Mouse (Mus musculus) right cerebral cortex, postnatal 25 days (tissue): ENCODE data around the gene Tnfrsf17.
"Not testable (repeated sequence)": the region's sequence is repeated elsewhere in the genome, so short reads cannot be mapped to it uniquely, and the experiment has no call there.

Experiments
- DNase-seq: peaks from one replicate; pipeline ENCODE4 v3.0.0; 2022

The Tnfrsf17 gene

DNA sequence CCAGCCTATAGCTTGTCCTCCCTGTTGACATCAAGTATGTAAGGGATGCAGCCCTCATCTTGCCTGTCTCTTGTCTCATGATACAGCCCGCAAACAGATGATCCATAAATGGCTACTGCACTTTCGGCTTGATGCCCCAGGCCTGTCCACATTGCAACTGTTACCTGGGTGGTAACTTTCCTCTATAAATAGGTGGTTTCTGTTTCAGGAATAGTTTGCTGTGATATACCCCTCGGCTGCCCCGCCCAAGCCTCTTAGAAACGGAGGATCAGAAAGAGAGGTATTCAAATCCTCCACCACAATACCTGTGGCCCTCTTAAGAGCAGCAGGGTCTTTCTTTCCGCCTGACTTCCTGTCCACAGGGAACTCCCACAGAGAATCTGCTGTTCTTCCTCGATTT is at the start of gene Tnfrsf17:
TSS of gene Tnfrsf17 (plus strand) at position 301 of the 400 bp plus-strand sequence.
- no peak for DNase-seq

DNA sequence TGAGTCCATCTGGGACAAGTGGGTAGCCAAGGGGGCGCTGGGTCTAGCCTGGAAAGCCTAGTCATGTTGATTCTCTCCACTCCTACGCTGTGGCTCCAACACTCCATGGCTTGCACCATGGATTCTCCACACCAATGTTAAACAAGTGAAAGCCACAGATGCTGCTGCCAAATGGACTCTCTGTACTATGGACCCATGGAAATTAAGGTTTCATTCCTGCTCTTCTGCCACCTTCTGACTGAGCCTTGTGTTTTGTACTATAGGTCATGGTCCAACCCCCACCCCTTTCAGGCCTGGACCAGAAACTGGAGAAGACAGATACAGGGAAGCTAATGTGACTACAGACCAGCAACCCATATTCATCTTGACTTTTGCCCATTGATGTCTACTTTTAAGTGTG is 47.1 kb upstream of the Tnfrsf17 start:
- DNase-seq: no peak

DNA sequence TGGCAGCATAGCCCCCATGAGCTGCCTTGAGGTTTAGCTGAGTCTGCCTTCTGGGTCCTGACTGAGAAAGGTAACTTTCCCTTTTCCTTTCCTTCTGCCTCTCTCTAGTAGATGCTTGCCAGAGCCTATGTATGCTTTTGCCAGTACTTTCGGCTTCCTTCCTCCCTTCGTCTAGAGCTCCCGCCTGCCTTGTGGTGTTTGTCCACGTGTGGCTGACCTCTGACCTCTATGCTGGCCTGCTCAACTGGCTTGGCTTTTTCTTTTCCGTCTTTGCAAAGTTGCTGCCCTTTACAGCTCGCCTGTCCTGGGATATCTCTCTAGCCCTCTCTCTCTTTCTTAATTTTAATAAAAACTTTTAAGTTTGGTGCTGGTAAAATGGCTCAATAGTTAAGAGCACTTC is 43.8 kb upstream of the Tnfrsf17 start:
- DNase-seq: no peak

- no peak for DNase-seq
Measured at GRCm38 (mm10) chr16:11270642-11271041, 43.0 kb upstream of the Tnfrsf17 start.

GRCm38 (mm10) chr16:11271073-11271472 is 42.5 kb upstream of the Tnfrsf17 start:
- no peak for DNase-seq

- no peak for DNase-seq
Measured at GRCm38 (mm10) chr16:11276888-11277287, 36.7 kb upstream of the Tnfrsf17 start.

GRCm38 (mm10) chr16:11278778-11279177 is 34.8 kb upstream of the Tnfrsf17 start:
- DNase-seq: no peak

GRCm38 (mm10) chr16:11282655-11283232 is 30.9 kb upstream of the Tnfrsf17 start:
- DNase-seq: peak; percentile 6

GRCm38 (mm10) chr16:11284881-11285280 is 28.7 kb upstream of the Tnfrsf17 start:
- no peak for DNase-seq

DNA sequence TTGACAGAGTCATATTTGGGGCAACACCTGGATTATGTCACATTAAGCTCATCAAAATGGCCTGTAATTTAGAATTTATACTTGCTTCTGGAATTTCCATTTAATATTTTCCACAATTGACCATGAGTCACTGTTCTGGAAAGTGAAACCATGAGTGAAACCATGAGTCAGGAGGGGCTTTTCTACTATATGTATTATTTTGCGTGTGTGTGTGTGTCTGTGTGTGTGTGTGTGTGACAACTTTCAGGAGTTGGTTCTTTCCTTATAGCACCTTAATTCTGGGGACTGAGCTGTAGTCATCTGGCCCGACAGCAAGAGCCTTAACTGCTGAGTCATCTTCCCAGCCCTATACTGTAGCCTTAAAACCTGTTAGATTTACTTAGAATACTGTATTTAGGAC is 27.7 kb upstream of the Tnfrsf17 start:
- DNase-seq: no peak

DNA sequence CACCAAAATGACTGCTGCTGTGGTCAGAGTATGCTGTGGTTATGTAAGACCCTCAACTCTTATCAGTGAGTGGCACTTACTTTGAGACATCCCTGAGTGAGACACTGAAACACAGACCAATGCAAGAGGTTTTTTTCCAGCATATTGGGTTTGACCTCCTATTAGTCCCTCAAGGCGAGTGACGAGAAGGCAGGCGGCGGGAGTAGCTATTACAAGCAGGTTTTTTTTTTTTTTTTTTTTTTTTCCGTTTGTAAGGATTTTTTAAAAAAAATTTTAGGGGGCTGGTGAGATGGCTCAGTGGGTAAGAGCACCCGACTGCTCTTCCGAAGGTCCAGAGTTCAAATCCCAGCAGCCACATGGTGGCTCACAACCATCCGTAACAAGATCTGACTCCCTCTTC is 24.7 kb upstream of the Tnfrsf17 start:
- not testable (repeated sequence) for DNase-seq

GRCm38 (mm10) chr16:11295583-11295982 is 18.0 kb upstream of the Tnfrsf17 start:
- not testable (repeated sequence) for DNase-seq

- DNase-seq: not testable (repeated sequence)
Measured at GRCm38 (mm10) chr16:11297700-11298099, 15.9 kb upstream of the Tnfrsf17 start.

DNA sequence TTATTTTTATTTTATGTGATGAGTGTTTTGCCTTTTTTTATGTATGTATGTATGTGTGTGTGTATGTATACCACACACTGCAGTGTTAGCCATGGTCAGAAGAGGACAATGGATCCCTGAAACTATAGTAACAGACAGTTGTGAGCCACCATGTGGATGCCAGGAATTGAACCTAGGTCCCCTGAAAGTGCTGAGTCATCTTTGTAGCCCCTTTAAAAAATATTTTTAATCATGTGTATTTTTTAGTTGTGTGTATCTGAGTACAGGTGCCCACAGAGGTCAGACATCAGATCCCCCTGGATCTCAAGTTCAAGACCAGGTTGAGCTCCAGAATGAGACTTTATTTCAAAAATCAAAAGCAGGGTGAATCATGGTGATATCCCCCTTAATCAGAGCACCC is 9.9 kb upstream of the Tnfrsf17 start:
- no peak for DNase-seq

DNA sequence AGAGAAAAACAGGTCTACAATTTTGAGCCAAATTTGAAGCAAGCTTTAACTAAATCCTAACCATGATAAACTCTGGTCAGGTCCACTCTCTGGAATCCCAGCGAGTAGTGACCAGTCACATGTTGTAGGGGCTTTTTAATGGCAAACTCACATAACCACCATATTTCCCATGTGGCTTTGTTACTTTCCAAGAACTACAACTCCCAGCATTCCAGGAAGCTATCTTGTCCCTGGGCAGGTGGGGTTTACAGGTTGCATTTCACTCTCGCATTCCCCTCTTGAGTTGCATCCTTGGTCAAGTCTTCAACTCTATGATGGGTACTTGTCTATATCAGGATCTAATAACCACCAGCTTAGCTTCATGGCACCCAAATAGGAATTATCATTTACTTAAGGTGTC is 8.1 kb upstream of the Tnfrsf17 start:
- DNase-seq: no peak

DNA sequence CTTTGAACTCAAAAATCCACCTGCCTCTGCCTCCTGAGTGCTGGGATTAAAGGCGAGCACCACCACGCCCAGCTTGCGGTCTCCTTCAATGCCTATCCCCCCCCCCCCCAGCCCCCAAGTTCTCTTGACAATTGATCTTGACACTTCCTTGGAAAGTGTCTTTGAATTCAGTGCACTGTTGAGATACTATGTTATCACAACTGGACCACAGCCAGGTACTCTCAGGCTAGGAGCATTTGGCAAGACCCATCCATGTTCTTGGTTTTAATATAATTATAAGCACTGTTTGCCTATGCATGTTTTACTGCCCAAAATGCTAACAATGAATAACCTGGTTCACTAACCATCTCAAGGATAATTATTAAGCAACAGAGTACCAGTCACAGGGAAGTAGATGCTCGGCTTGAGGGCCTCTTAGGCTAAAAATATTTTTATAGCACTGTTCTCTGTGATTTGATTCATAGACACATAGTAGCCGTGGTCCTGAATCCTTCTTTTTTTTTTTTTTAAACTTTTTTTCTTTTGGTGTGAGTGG is 2.2 kb downstream of the Tnfrsf17 start:
- DNase-seq: no peak

DNA sequence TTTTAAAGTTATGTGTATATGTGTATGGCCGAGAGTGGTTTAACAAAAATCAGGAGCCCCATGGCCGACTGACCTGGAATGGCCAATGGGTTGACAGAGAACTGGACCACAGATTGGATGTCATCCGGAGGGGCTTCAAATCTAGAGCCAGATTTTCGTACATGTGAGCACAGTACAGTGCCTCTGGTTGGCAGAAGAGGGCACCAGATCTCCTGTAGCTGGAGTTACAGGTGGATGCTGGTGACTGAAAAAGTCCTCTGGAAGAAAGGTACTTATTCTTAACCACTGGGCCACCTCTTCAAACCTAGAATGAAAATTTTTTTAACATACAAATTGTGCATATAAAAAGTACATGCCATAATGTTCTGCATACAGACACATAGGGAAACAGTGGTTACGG is 3.1 kb downstream of the Tnfrsf17 start:
- no peak for DNase-seq

- DNase-seq: no peak
Measured at GRCm38 (mm10) chr16:11317324-11317723, 3.7 kb downstream of the Tnfrsf17 start.

DNA sequence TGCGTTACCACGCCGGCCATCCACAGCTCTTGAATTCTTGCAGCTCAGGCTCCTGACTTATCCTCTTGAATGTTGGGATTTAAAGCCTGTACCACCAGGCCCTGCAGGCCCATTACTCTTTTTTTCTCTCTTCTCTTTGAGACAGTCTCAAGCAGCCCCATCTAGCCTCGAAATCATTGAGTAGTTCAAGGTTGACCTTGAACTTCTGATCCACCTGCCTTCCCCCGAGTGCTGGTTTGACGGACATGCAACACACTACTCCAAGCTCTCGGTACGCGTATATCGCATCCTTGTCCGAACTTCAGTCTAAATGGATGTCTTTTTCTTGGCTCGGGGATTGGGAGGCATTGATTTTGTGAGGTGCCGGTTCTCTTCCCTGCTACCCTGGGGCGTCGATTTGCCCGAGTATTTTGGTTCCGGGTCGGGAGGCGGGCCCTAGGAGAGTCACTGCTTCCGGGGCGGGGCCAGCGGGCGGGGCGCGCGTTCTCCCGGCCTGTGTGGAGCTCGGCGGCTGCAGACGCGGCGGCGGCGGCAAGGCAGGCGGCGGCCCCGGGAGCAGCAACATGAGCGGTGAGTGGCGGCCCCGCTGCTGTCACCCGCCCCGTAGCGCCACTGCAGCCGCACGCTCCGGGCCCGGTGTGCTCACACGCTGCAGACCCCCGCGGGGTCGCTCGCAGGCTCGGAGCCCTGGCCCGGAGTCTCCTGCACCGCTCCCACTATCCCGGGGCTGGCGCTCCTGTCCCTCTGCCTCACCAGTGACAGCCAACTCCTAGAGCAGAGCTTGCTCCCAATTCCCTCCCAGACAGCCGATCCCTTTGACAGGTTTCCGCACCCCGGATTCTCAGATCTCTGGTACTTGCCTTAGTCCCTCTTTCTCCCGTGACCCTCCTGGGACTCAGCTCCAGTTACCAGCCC is 9.1 kb downstream of the Tnfrsf17 start, which contains the start of gene Snx29:
TSS of gene Snx29 (plus strand) at position 500 of the 915 bp plus-strand sequence.
- DNase-seq: peak; percentile 98

GRCm38 (mm10) chr16:11323324-11324051 is 9.9 kb downstream of the Tnfrsf17 start:
- peak; percentile 16 for DNase-seq

DNA sequence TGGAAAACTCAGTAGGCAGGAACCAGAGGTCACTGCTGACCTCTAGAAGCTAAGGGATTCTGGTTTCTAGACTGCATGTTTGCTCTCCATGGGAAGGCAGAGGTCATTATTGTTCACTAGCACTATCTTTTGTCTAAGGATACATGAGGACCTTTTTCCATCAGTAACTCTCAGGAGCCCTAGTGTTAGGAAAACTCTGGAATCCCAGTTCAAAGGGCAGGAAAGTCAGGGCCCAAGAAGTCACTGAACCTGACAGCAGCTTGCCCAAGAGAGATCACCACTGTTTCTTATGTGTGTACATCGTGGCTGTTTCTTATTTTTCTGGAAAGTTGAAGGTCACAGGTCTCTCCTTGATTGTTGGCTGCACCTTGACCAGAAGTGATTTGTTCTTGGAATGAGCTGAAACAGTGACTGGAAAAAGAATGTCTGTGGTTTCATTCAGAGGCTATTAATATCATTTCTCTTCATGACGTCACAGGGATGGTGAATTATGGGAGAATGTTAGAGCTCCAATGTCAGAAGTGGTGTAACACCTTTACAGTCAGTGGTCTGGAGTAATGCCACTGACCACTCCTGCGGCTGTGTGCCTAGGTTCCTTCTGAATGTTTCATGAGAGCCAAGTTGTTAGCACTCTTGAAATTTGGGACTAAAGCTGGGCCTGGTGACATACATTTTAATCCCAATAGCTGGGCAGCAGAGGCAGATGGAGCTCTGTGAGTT is 16.6 kb downstream of the Tnfrsf17 start:
- DNase-seq: no peak

DNA sequence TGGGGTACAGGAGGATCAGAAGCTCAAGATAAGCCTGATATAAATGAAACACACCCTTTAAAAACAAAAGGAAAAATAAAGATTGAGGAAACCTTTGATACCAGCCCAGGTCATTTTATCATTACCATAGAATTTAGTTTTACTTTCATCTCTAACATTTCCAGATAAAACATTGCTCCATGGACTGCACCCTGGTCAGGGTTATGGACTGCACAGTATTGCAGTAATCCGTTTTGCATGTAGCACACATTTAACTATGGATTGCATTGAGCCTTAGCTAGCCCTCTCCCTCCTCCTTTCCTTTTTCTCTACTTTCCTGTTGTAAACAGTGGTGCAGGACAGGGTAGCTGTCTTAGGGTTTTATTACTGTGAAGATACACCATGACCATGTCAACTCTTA is 17.4 kb downstream of the Tnfrsf17 start:
- no peak for DNase-seq
